Mouse (Mus musculus) midbrain, embryonic 12.5 days (tissue): Measurements from ENCODE around the gene Tigit. TPM values are rescaled to one million over a fixed set of nuclear protein-coding genes. Genes with fewer than 3 reads are reported as not detected.

Experiments used
- ATAC-seq: fragments of 200-750 bp; cut with Nextera tagmentation; 2 replicates; pipeline ENCODE4 v1.8.0; 2017; ENCODE audit warnings: low read depth, moderate TSS enrichment, moderate library complexity; ENCODE audit not compliant: low FRiP score
- H3K27ac ChIP-seq: fragments of 300-500 bp; sonication (generic); replicated peaks from 2 replicates; pipeline ENCODE4 v1.5.1; 2016; ENCODE audit warnings: mild to moderate bottlenecking
- H3K27me3 ChIP-seq: fragments of 300-500 bp; sonication (generic); 2 replicates; pipeline ENCODE4 v1.6.1; 2016; ENCODE audit warnings: mild to moderate bottlenecking
- H3K36me3 ChIP-seq: fragments of 300-500 bp; sonication (generic); 2 replicates; pipeline ENCODE4 v1.6.1; 2016
- H3K4me1 ChIP-seq: fragments of 300-500 bp; sonication (generic); 2 replicates; pipeline ENCODE4 v1.6.1; 2016
- H3K4me2 ChIP-seq: fragments of 300-500 bp; sonication (generic); replicated peaks from 2 replicates; pipeline ENCODE4 v1.6.1; 2016; ENCODE audit warnings: mild to moderate bottlenecking, moderate library complexity
- H3K4me3 ChIP-seq: fragments of 300-500 bp; sonication (generic); 2 replicates; pipeline ENCODE4 v1.5.1; 2016; ENCODE audit warnings: mild to moderate bottlenecking
- H3K9ac ChIP-seq: fragments of 300-500 bp; sonication (generic); replicated peaks from 2 replicates; pipeline ENCODE4 v1.6.1; 2016; ENCODE audit warnings: mild to moderate bottlenecking, moderate library complexity
- H3K9me3 ChIP-seq: fragments of 300-500 bp; sonication (generic); 2 replicates; pipeline ENCODE4 v1.6.1; 2016; ENCODE audit warnings: mild to moderate bottlenecking
- WGBS: fragments of 180-500 bp; shearing (Covaris S2); methylation state at CpG from one replicate; pipeline ENCODE4 v1.1.7; 2016; 5-methylcytosine and 5-hydroxymethylcytosine counted together
- polyA plus RNA-seq: library from polyadenylated mRNA; unstranded; fragments of >200 nt; fragmentation: Nextera tagmentation; extraction: Ambion mirVana; gene quantifications from 2 replicates; pipeline ENCODE4 v1.2.1, GENCODE M21; 2016

Tigit gene
- polyA plus RNA-seq, 1 experiment from 2014 or later: 0.20 TPM

- 96% methylated on average over 8 of the region's 8 CpGs for WGBS
- ATAC-seq: no peak
- Histone ChIP-seq H3K4me2 (no peak overlapping the region), H3K9ac (no peak overlapping the region), H3K4me1 (no peaks in the 10 kb centered on the region), H3K36me3 (peaks cover 36% of the 10 kb centered on the region), H3K4me3 (no peak overlapping the region), H3K27ac (no peak overlapping the region), H3K27me3 (no peaks in the 10 kb centered on the region), H3K9me3 (no peaks in the 10 kb centered on the region)
These were observed 26.7 kb downstream of the Tigit start for GRCm38 (mm10) chr16:43637241-43637640.

- no peak overlapping the region for H3K4me2 ChIP-seq
- no peak overlapping the region for H3K4me3 ChIP-seq
- H3K36me3 ChIP-seq: peaks cover 39% of the 10 kb centered on the region
- WGBS: 95% methylated on average over 7 of the region's 7 CpGs
- H3K9ac ChIP-seq: no peak overlapping the region
- ATAC-seq: no peak
- H3K9me3 ChIP-seq: no peaks in the 10 kb centered on the region
- H3K27me3 ChIP-seq: no peaks in the 10 kb centered on the region
- no peak overlapping the region for H3K27ac ChIP-seq
- H3K4me1 ChIP-seq: peaks cover 4% of the 10 kb centered on the region; the same call in 1 of the 2 replicates
These were observed 29.9 kb downstream of the Tigit start for GRCm38 (mm10) chr16:43634037-43634436.

GRCm38 (mm10) chr16:43631758-43632157 is 32.2 kb downstream of the Tigit start:
- Histone ChIP-seq H3K9me3 (no peaks in the 10 kb centered on the region), H3K4me3 (no peak overlapping the region), H3K4me2 (no peak overlapping the region), H3K27me3 (no peaks in the 10 kb centered on the region), H3K36me3 (peaks cover 42% of the 10 kb centered on the region), H3K27ac (no peak overlapping the region), H3K9ac (no peak overlapping the region), H3K4me1 (peaks cover 4% of the 10 kb centered on the region; the same call in 1 of the 2 replicates)
- WGBS: 81% methylated on average over 2 of the region's 2 CpGs
- ATAC-seq: no peak

- no peak for ATAC-seq
- Histone ChIP-seq H3K27me3 (no peaks in the 10 kb centered on the region), H3K4me1 (peaks cover 15% of the 10 kb centered on the region), H3K4me3 (no peak overlapping the region), H3K4me2 (no peak overlapping the region), H3K27ac (no peak overlapping the region), H3K9me3 (no peaks in the 10 kb centered on the region), H3K36me3 (peaks cover 36% of the 10 kb centered on the region), H3K9ac (no peak overlapping the region)
- 94% methylated on average over 5 of the region's 5 CpGs for WGBS
These were observed 35.3 kb downstream of the Tigit start for GRCm38 (mm10) chr16:43628662-43629061.

- Histone ChIP-seq H3K4me2 (no peak overlapping the region), H3K4me3 (no peak overlapping the region), H3K9ac (no peak overlapping the region), H3K36me3 (peaks cover 30% of the 10 kb centered on the region), H3K27me3 (no peaks in the 10 kb centered on the region), H3K9me3 (no peaks in the 10 kb centered on the region), H3K4me1 (peaks cover 27% of the 10 kb centered on the region), H3K27ac (no peak overlapping the region)
- no peak for ATAC-seq
- WGBS: 89% methylated on average over 5 of the region's 5 CpGs
These were observed 38.0 kb downstream of the Tigit start for GRCm38 (mm10) chr16:43625956-43626355.

- Histone ChIP-seq H3K4me2 (no peak overlapping the region), H3K9ac (no peak overlapping the region), H3K4me3 (no peak overlapping the region), H3K4me1 (peaks cover 27% of the 10 kb centered on the region), H3K36me3 (peaks cover 30% of the 10 kb centered on the region), H3K27ac (no peak overlapping the region), H3K9me3 (no peaks in the 10 kb centered on the region), H3K27me3 (no peaks in the 10 kb centered on the region)
- WGBS: 83% methylated on average over 2 of the region's 2 CpGs
- no peak for ATAC-seq
These were observed 38.7 kb downstream of the Tigit start for GRCm38 (mm10) chr16:43625289-43625688.

- H3K27ac ChIP-seq: no peak overlapping the region
- H3K4me3 ChIP-seq: no peak overlapping the region
- H3K27me3 ChIP-seq: no peaks in the 10 kb centered on the region
- no peaks in the 10 kb centered on the region for H3K9me3 ChIP-seq
- H3K4me2 ChIP-seq: no peak overlapping the region
- H3K36me3 ChIP-seq: peaks cover 29% of the 10 kb centered on the region
- no peak for ATAC-seq
- peaks cover 25% of the 10 kb centered on the region for H3K4me1 ChIP-seq
- WGBS: 83% methylated on average over 4 of the region's 4 CpGs
- no peak overlapping the region for H3K9ac ChIP-seq
These were observed 39.1 kb downstream of the Tigit start for GRCm38 (mm10) chr16:43624876-43625275.

GRCm38 (mm10) chr16:43623315-43624000 is 40.5 kb downstream of the Tigit start:
- Histone ChIP-seq H3K4me1 (peaks cover 28% of the 10 kb centered on the region), H3K27ac (peak overlapping the region; percentile 65), H3K4me3 (no peak overlapping the region), H3K4me2 (no peak overlapping the region), H3K9me3 (no peaks in the 10 kb centered on the region), H3K27me3 (no peaks in the 10 kb centered on the region), H3K9ac (no peak overlapping the region), H3K36me3 (peaks cover 33% of the 10 kb centered on the region)
- WGBS: 51% methylated on average over 5 of the region's 5 CpGs
- ATAC-seq: no peak; the same call in 1 of the 2 replicates

- no peak overlapping the region for H3K9ac ChIP-seq
- no peak overlapping the region for H3K4me3 ChIP-seq
- no peak overlapping the region for H3K27ac ChIP-seq
- no peak overlapping the region for H3K4me2 ChIP-seq
- H3K36me3 ChIP-seq: peaks cover 29% of the 10 kb centered on the region
- ATAC-seq: no peak
- WGBS: 16% methylated on average over 2 of the region's 2 CpGs
- H3K4me1 ChIP-seq: peaks cover 33% of the 10 kb centered on the region
- H3K9me3 ChIP-seq: no peaks in the 10 kb centered on the region
- H3K27me3 ChIP-seq: no peaks in the 10 kb centered on the region
These were observed 43.6 kb downstream of the Tigit start for GRCm38 (mm10) chr16:43620359-43620758.

GRCm38 (mm10) chr16:43619277-43619676 is 44.7 kb downstream of the Tigit start:
- Histone ChIP-seq H3K4me3 (no peak overlapping the region), H3K27ac (0 out of 2 replicates have a peak overlapping the region, but pooled peaks have one; percentile 15), H3K9me3 (no peaks in the 10 kb centered on the region), H3K4me2 (no peak overlapping the region), H3K27me3 (no peaks in the 10 kb centered on the region), H3K36me3 (peaks cover 29% of the 10 kb centered on the region), H3K9ac (no peak overlapping the region), H3K4me1 (peaks cover 26% of the 10 kb centered on the region)
- no peak for ATAC-seq
- WGBS: 37% methylated on average over 6 of the region's 6 CpGs

- Histone ChIP-seq H3K27ac (no peak overlapping the region), H3K4me2 (no peak overlapping the region), H3K9me3 (no peaks in the 10 kb centered on the region), H3K36me3 (peaks cover 29% of the 10 kb centered on the region), H3K27me3 (no peaks in the 10 kb centered on the region), H3K4me3 (no peak overlapping the region), H3K9ac (no peak overlapping the region), H3K4me1 (peaks cover 20% of the 10 kb centered on the region)
- no peak for ATAC-seq
- 89% methylated on average over 23 of the region's 23 CpGs for WGBS
These were observed 45.7 kb downstream of the Tigit start for GRCm38 (mm10) chr16:43618286-43618685.

- peaks cover 13% of the 10 kb centered on the region for H3K4me1 ChIP-seq
- H3K4me2 ChIP-seq: no peak overlapping the region
- H3K4me3 ChIP-seq: no peak overlapping the region
- peaks cover 30% of the 10 kb centered on the region for H3K36me3 ChIP-seq
- no peak overlapping the region for H3K27ac ChIP-seq
- no peaks in the 10 kb centered on the region for H3K27me3 ChIP-seq
- no peak for ATAC-seq
- H3K9ac ChIP-seq: no peak overlapping the region
- WGBS: 90% methylated on average over 6 of the region's 6 CpGs
- no peaks in the 10 kb centered on the region for H3K9me3 ChIP-seq
These were observed 46.6 kb downstream of the Tigit start for GRCm38 (mm10) chr16:43617346-43617745.

- Histone ChIP-seq H3K9me3 (no peaks in the 10 kb centered on the region), H3K4me2 (no peak overlapping the region), H3K27me3 (no peaks in the 10 kb centered on the region), H3K9ac (no peak overlapping the region), H3K36me3 (peaks cover 35% of the 10 kb centered on the region), H3K4me1 (peaks cover 10% of the 10 kb centered on the region), H3K4me3 (no peak overlapping the region), H3K27ac (no peak overlapping the region)
- ATAC-seq: no peak
- WGBS: 71% methylated on average over 4 of the region's 4 CpGs
These were observed 47.6 kb downstream of the Tigit start for GRCm38 (mm10) chr16:43616348-43616747.
